28 mouse cellular contexts compared by ENCODE assay signal in the genomic region with DNA sequence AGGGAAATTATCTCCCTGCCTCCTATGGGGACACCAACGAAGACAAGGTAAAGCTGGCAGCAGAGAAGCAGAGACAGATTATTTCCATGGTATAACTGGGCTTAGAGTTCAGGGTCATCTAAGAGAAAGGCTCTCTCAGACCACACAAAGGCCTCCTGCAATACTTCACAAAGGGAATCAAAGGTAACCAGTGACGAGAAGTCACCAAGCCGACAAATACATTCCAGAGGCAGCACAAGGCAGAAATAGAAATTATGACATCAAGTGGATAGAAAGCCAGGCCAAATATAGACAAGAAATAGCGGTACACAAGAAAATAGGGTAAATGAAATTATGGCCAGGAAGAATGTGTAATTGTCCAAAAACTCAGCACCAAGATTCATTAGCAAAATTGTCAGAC.
"Had no signal": no experiment of that assay in that cellular context is flagged by ENCODE, and none has a peak within 500 bp of the region (broad histone marks: within the 10 kb centered on the region; RNA-seq: fewer than 3 reads in every experiment).

No protein-coding gene starts in this region.

- H3K27ac ChIP-seq: gastrocnemius, adult 2 months; heart, embryonic 10.5 days; hindbrain, embryonic 10.5 days; hindbrain, embryonic 12.5 days; hindbrain, embryonic 14.5 days; intestine, embryonic 15.5 days; layer of hippocampus, adult 2 months; left cerebral cortex, adult 2 months; limb, embryonic 10.5 days; limb, embryonic 12.5 days; liver, embryonic 13.5 days; liver, embryonic 15.5 days had no signal

- H3K4me1 ChIP-seq: heart, embryonic 10.5 days; hindbrain, embryonic 10.5 days; hindbrain, embryonic 12.5 days; intestine, embryonic 15.5 days; limb, embryonic 10.5 days; limb, embryonic 12.5 days; liver, embryonic 13.5 days; liver, embryonic 15.5 days had no signal

- H3K36me3 ChIP-seq: heart, embryonic 10.5 days; heart, embryonic 12.5 days; hindbrain, embryonic 10.5 days; hindbrain, embryonic 12.5 days; intestine, embryonic 15.5 days; limb, embryonic 10.5 days; limb, embryonic 12.5 days; liver, embryonic 13.5 days; liver, embryonic 15.5 days had no signal

- H3K9ac ChIP-seq: heart, embryonic 12.5 days; hindbrain, embryonic 12.5 days; hindbrain, embryonic 14.5 days; intestine, embryonic 15.5 days; limb, embryonic 12.5 days; liver, embryonic 13.5 days; liver, embryonic 15.5 days; liver, postnatal 0 days had no signal

- DNase-seq: gastrocnemius, adult 2 months; gastrocnemius, postnatal 10 days; gastrocnemius, postnatal 25 days; heart, postnatal 14 days; heart, postnatal 4 days; kidney, adult 18-20 months; kidney, adult 8-10 months; kidney, postnatal 10 days; kidney, postnatal 25 days; kidney, postnatal 4 days; liver; liver, embryonic 13.5 days; liver, postnatal 0 days had no signal

- ATAC-seq: hindbrain, embryonic 16.5 days; inflammation-experienced regulatory T-cells, adult 6 months; intestine, embryonic 15.5 days; intestine, postnatal 0 days; liver, postnatal 0 days had no signal

- H3K27me3 ChIP-seq: heart, embryonic 12.5 days; hindbrain, embryonic 12.5 days; intestine, embryonic 15.5 days; limb, embryonic 12.5 days; liver, embryonic 13.5 days; liver, embryonic 15.5 days had no signal

- H3K4me3 ChIP-seq: gastrocnemius, adult 2 months; heart, embryonic 10.5 days; heart, embryonic 12.5 days; hindbrain, embryonic 10.5 days; hindbrain, embryonic 12.5 days; intestine, embryonic 15.5 days; layer of hippocampus, adult 2 months; left cerebral cortex, adult 2 months; limb, embryonic 10.5 days; limb, embryonic 12.5 days; liver, embryonic 13.5 days; liver, embryonic 15.5 days had no signal

- H3K4me2 ChIP-seq: heart, embryonic 12.5 days; hindbrain, embryonic 12.5 days; hindbrain, embryonic 14.5 days; intestine, embryonic 15.5 days; limb, embryonic 12.5 days; liver, embryonic 11.5 days; liver, embryonic 13.5 days; liver, embryonic 15.5 days had no signal

- H3K9me3 ChIP-seq: heart, embryonic 10.5 days; heart, embryonic 12.5 days; hindbrain, embryonic 10.5 days; hindbrain, embryonic 12.5 days; intestine, embryonic 15.5 days; limb, embryonic 10.5 days; limb, embryonic 12.5 days; liver, embryonic 13.5 days; liver, embryonic 15.5 days had no signal
